17 mouse cellular contexts compared by ENCODE assay signal in genomic region chr3:49068801-49069200, GRCm38 (mm10).
"Had no signal": no experiment of that assay in that cellular context is flagged by ENCODE, and none has a peak within 500 bp of the region (broad histone marks: within the 10 kb centered on the region; RNA-seq: fewer than 3 reads in every experiment).

No protein-coding gene starts in this region.

- ATAC-seq: midbrain, embryonic 16.5 days had no signal

- H3K9ac ChIP-seq: liver, embryonic 14.5 days; lung, embryonic 14.5 days; midbrain, embryonic 12.5 days; neural tube, embryonic 13.5 days; neural tube, embryonic 15.5 days had no signal

- DNase-seq: lung, adult 18-20 months; lung, embryonic 14.5 days; lung, postnatal 10 days; lung, postnatal 4 days; midbrain, embryonic 14.5 days; retina, postnatal 1 day; right cerebral cortex, adult 18-20 months; spleen, adult 18-20 months; thymus, adult 18-20 months; thymus, postnatal 14 days; thymus, postnatal 36 days had no signal

- H3K4me3 ChIP-seq: midbrain, embryonic 12.5 days; myocyte; neural tube, embryonic 13.5 days; neural tube, embryonic 15.5 days had no signal

- H3K27ac ChIP-seq: liver, embryonic 14.5 days; midbrain, embryonic 12.5 days; neural tube, embryonic 13.5 days; neural tube, embryonic 15.5 days had no signal

- H3K36me3 ChIP-seq: midbrain, embryonic 12.5 days; neural tube, embryonic 13.5 days; neural tube, embryonic 15.5 days had no signal

- H3K9me3 ChIP-seq: midbrain, embryonic 12.5 days; neural tube, embryonic 13.5 days; neural tube, embryonic 15.5 days had no signal

- H3K4me2 ChIP-seq: lung, embryonic 14.5 days; midbrain, embryonic 12.5 days; neural tube, embryonic 13.5 days; neural tube, embryonic 15.5 days had no signal

- H3K27me3 ChIP-seq: midbrain, embryonic 12.5 days; neural tube, embryonic 13.5 days; neural tube, embryonic 15.5 days had no signal

- H3K4me1 ChIP-seq: midbrain, embryonic 12.5 days; neural tube, embryonic 13.5 days; neural tube, embryonic 15.5 days had no signal
